Mouse (Mus musculus) hindbrain, embryonic 16.5 days (tissue): ENCODE results near the gene Zfp977. TPM values are rescaled to one million over a fixed set of nuclear protein-coding genes. Genes with fewer than 3 reads are reported as not detected.
"Not testable (repeated sequence)": the region's sequence is repeated elsewhere in the genome, so short reads cannot be mapped to it uniquely, and the experiment has no call there.

Source experiments
- ATAC-seq: fragments of 200-750 bp; cut with Nextera tagmentation; 2 replicates; pipeline ENCODE4 v1.8.0; 2017; ENCODE audit warnings: moderate TSS enrichment, moderate library complexity
- H3K27ac ChIP-seq: fragments of 300-500 bp; sonication (generic); 2 replicates; pipeline ENCODE4 v1.5.1; 2014; ENCODE audit warnings: low read depth, mild to moderate bottlenecking, control low read depth, low read length, moderate library complexity
- H3K27me3 ChIP-seq: fragments of 300-500 bp; sonication (generic); replicated peaks from 2 replicates; pipeline ENCODE4 v1.6.1; 2014; ENCODE audit warnings: low read length; ENCODE audit not compliant: control insufficient read depth, insufficient read depth
- H3K36me3 ChIP-seq: fragments of 300-500 bp; sonication (generic); 2 replicates; pipeline ENCODE4 v1.6.1; 2014; ENCODE audit warnings: mild to moderate bottlenecking, low read length, moderate library complexity, mixed read lengths; ENCODE audit not compliant: control insufficient read depth, insufficient read depth
- H3K4me1 ChIP-seq: fragments of 300-500 bp; sonication (generic); 2 replicates; pipeline ENCODE4 v1.6.1; 2014; ENCODE audit warnings: low read depth, low read length; ENCODE audit not compliant: control insufficient read depth, insufficient read depth
- H3K4me2 ChIP-seq: fragments of 300-500 bp; sonication (generic); 2 replicates; pipeline ENCODE4 v1.6.1; 2014; ENCODE audit warnings: mild to moderate bottlenecking, low read length, control low read depth, moderate library complexity
- H3K4me3 ChIP-seq: fragments of 300-500 bp; sonication (generic); 2 replicates; pipeline ENCODE4 v1.5.1; 2014; ENCODE audit warnings: mild to moderate bottlenecking, low read length, control low read depth, moderate library complexity
- H3K9ac ChIP-seq: fragments of 300-500 bp; sonication (generic); 2 replicates; pipeline ENCODE4 v1.6.1; 2014; ENCODE audit warnings: low read depth, mild to moderate bottlenecking, control low read depth, low read length, moderate library complexity
- H3K9me3 ChIP-seq: fragments of 300-500 bp; sonication (generic); 2 replicates; pipeline ENCODE4 v1.6.1; 2014; ENCODE audit warnings: mild to moderate bottlenecking, low read length, moderate library complexity; ENCODE audit not compliant: control insufficient read depth
- WGBS: fragments of 180-500 bp; shearing (Covaris S2); extraction: QIAGEN DNeasy Blood & Tissue Kit; methylation state at CpG from one replicate; pipeline ENCODE4 v1.1.7; 2014; 5-methylcytosine and 5-hydroxymethylcytosine counted together
- microRNA-seq: library from miRNA; unstranded; fragments of <30 nt; microRNA quantifications from one replicate; pipeline ENCODE4, GENCODE M21; 2017
- polyA plus RNA-seq: library from polyadenylated mRNA; unstranded; fragments of >200 nt; fragmentation: Nextera tagmentation; extraction: Ambion mirVana; gene quantifications from 2 replicates; pipeline ENCODE4 v1.2.1, GENCODE M21; 2015

The Zfp977 gene
- 1.7 and 1.9 TPM in 2 replicates for polyA plus RNA-seq

DNA sequence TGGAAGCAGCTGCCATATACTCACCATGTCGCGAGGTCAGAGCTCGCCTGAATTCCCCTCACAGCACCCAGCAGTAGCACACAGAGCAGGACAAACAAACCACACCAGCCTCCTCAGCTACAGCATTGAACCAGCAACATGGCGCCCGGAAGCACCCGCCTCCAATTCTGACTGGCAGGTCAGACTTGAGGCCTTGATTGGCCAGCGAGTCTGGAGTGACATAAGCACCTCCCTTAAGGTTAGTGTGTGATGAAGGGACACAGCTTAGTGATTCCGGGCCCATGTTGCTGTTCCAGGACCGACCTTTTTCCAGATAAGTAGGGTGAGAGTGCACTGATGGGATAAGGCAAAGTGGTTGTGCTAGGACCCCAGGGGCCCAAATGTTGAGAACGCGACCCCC lies at the start of gene Zfp977:
TSS of gene Zfp977 (minus strand) at position 135 of the 400 bp plus-strand sequence.
- not testable (repeated sequence) for H3K4me3 ChIP-seq, H3K4me1 ChIP-seq, H3K27me3 ChIP-seq, H3K4me2 ChIP-seq, H3K9ac ChIP-seq, H3K36me3 ChIP-seq, H3K27ac ChIP-seq, ATAC-seq
- 91% methylated on average over 11 of the region's 11 CpGs for WGBS
- peaks cover 24% of the 10 kb centered on the region for H3K9me3 ChIP-seq

DNA sequence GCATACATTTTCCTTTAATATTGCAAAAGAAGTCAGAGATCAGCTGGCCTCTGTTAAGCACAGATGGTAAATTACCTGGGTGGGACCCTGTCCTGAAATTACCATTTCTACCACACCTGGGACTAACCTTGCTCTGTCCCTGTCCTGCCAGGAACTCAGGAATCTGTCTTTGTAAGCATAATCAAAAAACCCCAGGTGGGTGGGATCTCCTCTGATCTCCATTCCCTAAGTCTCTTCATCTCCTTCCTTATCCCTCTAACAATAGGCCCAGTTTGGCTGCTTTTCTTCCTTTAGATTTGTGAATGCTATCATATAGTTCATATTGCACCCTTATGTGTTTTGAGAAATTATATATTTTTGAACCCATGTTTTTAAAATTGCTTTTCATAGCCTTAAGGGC lies 38.7 kb upstream of the Zfp977 start:
- H3K27ac ChIP-seq, H3K9ac ChIP-seq, H3K9me3 ChIP-seq, ATAC-seq, H3K4me3 ChIP-seq, H3K27me3 ChIP-seq, H3K4me2 ChIP-seq, H3K36me3 ChIP-seq, H3K4me1 ChIP-seq: not testable (repeated sequence)

DNA sequence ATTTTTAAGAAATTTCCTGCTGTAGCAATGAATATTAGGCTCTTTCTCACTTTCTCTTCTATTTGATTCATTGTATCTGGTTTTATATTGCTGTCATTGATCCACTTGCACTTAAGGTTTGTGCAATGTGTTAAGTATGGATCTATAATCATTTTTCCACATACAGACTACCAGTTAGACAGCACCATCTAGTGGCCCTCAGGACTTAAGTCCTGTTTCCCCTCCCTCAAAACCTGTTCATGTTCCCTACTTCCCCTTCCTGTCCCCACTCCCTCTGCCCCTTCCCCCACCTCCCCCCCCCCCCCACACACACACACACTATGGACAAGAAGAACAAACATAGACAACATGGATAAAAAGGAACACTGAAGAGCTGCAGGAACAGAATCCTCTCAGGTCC lies 3.3 kb upstream of the Zfp977 start:
- not testable (repeated sequence) for H3K27me3 ChIP-seq, H3K4me3 ChIP-seq, H3K36me3 ChIP-seq, H3K4me2 ChIP-seq, ATAC-seq, H3K4me1 ChIP-seq, H3K27ac ChIP-seq, H3K9ac ChIP-seq
- H3K9me3 ChIP-seq = peaks cover 32% of the 10 kb centered on the region

DNA sequence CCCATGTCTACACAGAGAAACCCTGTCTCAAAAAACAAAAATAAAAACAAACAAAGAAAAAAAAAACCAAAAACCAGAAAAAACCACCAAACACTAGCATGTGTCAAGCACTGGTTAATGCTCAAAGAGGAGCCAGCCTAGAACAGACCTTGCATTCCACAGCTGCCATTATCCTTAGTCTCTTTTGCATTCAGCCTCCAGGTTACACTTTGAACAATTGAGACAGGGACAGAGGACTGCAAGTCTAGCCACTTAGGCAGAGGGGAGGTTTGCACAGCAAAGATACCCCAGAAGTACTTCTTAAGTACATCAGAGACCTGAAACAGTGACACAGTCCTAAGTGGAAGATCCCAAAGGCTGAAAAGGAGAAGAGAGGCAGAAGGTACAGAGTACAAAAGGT lies 1.0 kb downstream of the Zfp977 start:
- H3K27me3 ChIP-seq, H3K27ac ChIP-seq, H3K4me2 ChIP-seq, ATAC-seq, H3K9ac ChIP-seq, H3K4me1 ChIP-seq, H3K4me3 ChIP-seq, H3K36me3 ChIP-seq: not testable (repeated sequence)
- peaks cover 27% of the 10 kb centered on the region for H3K9me3 ChIP-seq

DNA sequence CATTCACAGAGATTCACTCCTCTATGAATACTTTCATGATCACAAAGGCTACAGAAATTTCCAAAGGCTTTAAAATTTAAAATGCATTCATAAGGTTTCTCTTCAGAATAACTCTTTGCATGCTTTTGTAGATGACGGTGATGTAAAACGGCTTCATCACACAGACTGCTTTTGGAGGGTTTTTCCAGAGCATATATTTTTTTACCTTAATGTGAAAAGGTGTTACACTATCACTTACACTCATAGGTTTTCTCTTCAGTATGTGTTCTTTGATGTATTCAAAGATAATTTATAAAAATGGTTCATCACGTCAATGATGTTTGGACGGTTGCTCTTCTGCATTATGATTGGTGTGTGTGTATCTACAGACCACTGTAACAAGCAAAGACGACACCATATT lies 13.9 kb downstream of the Zfp977 start, which contains the start of gene Gm21028:
TSS of gene Gm21028 (minus strand) at position 101 of the 400 bp plus-strand sequence.
- Histone ChIP-seq H3K27ac (no peak within 1 kb of the TSS), H3K4me1 (no peaks in the 10 kb centered on the region), H3K9ac (no peak within 1 kb of the TSS), H3K36me3 (peaks cover 3% of the 10 kb centered on the region; the same call in 1 of the 2 replicates), H3K4me2 (no peak within 1 kb of the TSS), H3K4me3 (no peak within 1 kb of the TSS), H3K9me3 (peaks cover 35% of the 10 kb centered on the region), H3K27me3 (no peaks in the 10 kb centered on the region)
- ATAC-seq = no peak
- WGBS = 95% methylated on average over 5 of the region's 5 CpGs

DNA sequence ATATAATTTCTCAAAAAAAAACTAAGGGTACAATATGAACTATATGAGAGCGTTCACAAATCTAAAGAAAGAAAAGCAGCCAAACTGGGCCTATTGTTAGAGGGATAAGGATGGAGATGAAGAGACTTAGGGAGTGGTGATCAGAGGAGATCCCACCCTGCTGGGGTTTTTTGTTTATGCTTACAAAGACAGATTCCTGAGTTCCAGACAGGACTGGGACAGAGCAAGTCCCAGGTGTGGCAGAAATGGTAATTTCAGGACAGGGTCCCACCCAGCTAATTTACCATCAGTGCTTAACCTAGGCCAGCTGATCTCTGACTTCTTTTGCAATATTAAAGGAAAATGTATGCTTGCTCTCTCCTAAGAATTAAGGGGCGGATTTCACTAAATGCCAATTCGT lies 40.6 kb downstream of the Zfp977 start:
- H3K27me3 ChIP-seq = no peaks in the 10 kb centered on the region
- no peaks in the 10 kb centered on the region for H3K36me3 ChIP-seq
- no peak overlapping the region for H3K27ac ChIP-seq
- H3K4me1 ChIP-seq = no peaks in the 10 kb centered on the region
- H3K4me3 ChIP-seq = no peak overlapping the region
- H3K9ac ChIP-seq = no peak overlapping the region
- H3K4me2 ChIP-seq = no peak overlapping the region
- ATAC-seq = no peak
- WGBS = 69% methylated on average over 3 of the region's 3 CpGs
- peaks cover 6% of the 10 kb centered on the region for H3K9me3 ChIP-seq

Small RNAs within 50 kb of the gene (microRNA-seq; reads per million reads assigned to microRNA genes)
- not detected for gene Gm24938

Other genes with a start within 250 kb of the Zfp977 start
- gene 4933421I07Rik, start 144.4 kb downstream of the Zfp977 start, polyA plus RNA-seq = not detected in 2 replicates
- gene Zfp141, start 86.8 kb downstream of the Zfp977 start, polyA plus RNA-seq = 8.5 and 13.2 TPM in 2 replicates
- gene Gm21028, start 14.0 kb downstream of the Zfp977 start, polyA plus RNA-seq = not detected in 2 replicates
- 2.3 and 2.8 TPM in 2 replicates for gene Zfp976, start 50.0 kb upstream of the Zfp977 start, polyA plus RNA-seq
- 6.9 and 7.3 TPM in 2 replicates for gene Zfp975, start 100.2 kb upstream of the Zfp977 start, polyA plus RNA-seq
- gene Gm17067, start 134.5 kb upstream of the Zfp977 start, polyA plus RNA-seq = not detected in 2 replicates
- gene Vmn2r62, start 201.0 kb upstream of the Zfp977 start, polyA plus RNA-seq = not detected in 2 replicates